Mouse (Mus musculus): ENCODE data around the gene Lsm2.

Lsm2 gene

DNA sequence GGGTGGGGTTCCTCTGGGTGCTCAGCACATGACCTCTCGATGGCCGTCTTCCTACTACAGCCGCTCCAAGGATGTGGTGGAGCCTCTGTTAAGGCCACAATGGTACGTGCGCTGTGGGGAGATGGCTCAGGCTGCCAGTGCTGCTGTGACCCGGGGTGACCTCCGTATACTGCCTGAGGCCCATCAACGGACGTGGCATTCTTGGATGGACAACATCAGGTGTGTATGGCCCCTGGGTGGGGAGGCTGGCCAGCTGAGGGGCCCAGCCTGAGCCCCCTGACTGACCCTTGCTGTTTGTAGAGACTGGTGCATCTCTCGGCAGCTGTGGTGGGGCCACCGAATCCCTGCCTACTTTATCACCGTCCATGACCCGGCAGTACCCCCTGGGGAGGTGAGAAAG is 30.8 kb downstream of the Lsm2 start:
- no peak for DNase-seq (ENCODE audit: low read depth)

DNA sequence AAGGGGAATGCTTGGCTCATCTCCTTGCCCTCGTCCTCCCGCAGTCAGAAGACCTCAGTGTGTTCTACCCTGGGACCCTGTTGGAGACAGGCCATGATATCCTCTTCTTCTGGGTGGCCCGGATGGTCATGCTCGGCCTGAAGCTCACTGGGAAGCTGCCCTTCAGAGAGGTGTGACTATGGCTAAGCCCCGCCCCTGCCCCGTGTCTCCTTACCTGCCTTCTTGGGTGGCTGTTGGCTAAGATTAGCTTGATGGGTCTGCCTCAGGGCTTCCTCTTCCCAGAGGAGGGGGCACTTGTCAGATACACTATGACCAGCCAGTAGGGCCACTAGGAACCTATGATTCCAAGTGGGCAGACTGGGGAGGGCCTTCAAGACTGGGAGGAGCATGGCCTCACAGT is 31.6 kb downstream of the Lsm2 start:
- DNase-seq (ENCODE audit: low read depth) = no peak

DNA sequence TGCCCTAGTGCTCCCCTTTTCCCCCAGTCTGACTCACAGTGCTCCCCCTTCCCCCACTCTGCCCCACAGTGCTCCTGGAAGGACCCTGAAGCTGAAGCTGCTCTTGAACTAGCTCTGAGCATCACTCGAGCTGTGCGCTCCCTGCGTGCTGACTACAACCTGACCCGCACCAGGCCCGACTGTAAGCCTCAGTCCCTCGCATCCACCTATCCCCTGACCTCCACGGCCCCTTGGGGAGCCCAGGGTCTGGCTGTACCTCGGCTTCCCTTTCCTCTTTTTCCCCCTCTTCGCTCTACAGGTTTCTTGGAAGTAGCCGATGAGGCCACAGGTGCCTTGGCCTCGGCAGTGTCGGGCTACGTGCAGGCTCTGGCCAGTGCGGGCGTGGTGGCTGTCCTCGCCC is 33.6 kb downstream of the Lsm2 start:
- DNase-seq (ENCODE audit: low read depth) = no peak

DNA sequence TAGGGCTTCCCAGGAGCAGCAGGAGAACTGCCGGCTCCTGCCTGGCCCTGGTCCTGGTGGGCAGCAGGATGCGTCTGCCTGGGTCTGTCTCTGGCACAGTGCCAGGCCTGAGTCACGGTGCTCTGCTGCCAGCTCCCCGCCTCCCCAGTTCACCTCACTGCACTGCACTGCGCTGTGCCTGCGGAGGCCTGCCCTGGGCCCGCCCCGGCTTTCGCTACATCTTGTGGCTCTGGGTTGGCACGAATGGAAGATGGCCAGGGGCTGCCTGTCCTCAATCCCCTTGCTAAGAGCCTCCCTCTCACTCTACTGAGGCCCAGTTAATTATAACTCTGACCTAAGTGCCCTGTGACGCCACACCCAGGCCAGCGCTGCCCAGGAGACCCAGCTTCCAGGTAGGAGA is 34.7 kb downstream of the Lsm2 start, which contains the start of gene Vwa7:
Gene Vwa7 (plus strand): TSS at position 204 of the 400 bp plus-strand sequence.
- DNase-seq (ENCODE audit: low read depth) = no peak

DNA sequence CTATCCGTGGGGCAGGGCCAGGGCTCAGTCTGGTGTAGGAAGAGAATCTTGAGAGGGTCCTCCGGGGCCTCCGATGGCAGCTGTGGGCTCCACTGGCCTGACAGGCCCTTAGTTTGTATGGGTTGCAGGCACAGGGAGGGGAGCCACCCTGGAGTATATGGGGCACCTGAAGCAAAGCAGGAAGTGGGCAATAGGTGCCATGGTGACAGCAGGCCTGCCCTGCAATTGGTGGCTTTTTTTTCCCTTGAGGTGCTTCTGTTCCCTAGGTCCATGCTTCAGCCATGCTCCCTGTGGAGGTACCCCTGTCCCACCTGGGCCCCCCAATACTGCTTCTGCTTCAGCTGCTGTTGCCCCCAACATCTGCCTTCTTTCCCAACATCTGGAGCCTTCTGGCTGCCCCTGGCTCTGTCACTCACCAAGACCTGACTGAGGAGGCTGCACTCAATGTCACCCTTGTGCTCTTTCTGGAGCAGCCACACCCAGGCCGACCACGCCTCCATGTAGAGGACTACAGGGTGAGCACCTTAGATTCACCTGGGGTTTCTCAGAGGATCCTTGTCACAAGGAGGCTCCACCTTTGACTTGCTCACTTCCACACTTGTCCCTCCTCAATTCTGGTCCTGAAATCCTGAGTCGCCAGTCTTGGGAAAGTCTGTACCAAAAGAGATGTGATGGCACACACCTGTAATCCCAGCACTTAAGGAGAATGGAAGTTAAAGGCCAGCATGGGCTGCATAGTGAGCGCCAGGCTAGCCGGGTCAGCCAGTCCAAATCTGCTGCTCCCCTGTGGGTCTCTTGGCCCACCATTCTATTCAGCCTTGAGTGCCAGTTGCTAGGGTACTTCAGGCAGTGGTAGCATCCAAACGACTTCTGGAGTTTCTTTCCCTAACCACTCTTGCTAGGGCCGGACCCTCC is 35.4 kb downstream of the Lsm2 start:
- peak; percentile 46 for DNase-seq (ENCODE audit: low read depth)

DNA sequence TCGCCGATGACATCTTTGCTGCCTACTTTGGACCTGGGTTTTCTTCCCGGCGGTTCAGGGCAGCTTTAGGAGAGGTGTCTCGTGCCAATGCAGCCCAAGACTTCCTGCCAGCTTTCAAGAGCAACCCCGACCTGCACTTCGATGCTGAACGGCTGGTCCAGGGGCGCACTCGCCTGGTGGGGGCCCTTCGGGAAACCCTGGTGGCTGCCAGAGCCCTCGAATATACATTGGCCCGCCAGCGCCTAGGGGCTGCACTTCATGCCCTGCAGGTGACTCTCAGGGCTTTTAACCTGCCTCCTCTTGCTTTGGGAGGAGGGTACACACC is 36.0 kb downstream of the Lsm2 start:
- DNase-seq (ENCODE audit: low read depth) = no peak

DNA sequence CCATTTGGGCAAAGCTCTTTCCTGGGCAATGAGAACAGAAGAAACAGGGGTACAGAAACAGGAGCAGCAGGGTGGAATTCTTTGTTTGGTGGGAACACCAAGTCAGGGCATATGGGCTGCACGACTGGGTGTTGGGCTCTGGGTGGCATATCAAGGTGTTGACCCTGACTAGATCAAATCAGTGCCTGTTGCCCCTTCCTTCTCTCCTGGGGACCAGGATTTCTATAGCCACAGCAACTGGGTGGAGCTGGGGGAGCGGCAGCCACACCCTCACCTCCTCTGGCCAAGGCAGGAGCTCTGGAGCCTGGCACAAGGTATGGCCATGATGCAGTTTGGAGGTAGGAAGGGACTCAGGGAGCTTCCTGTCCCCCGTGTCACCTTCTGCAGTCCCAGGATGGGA is 36.5 kb downstream of the Lsm2 start:
- no peak for DNase-seq (ENCODE audit: low read depth)

DNA sequence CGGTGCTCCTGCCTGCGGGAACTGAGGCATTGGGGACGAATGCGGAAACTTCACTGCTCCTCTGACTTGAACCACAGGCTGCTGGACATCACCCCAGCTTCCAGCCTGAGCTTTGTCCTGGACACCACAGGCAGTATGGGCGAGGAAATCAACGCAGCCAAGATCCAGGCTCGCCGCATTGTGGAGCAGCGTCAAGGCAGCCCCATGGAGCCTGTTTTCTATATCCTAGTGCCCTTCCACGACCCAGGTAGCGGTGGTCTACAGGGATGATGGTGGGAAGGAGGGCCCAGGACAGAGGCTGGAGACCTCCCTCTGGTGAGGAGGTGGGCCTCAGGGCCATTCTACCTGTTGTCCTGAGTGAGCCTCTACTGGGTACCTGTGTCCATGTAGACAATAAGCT is 38.2 kb downstream of the Lsm2 start:
- DNase-seq (ENCODE audit: low read depth) = no peak

DNA sequence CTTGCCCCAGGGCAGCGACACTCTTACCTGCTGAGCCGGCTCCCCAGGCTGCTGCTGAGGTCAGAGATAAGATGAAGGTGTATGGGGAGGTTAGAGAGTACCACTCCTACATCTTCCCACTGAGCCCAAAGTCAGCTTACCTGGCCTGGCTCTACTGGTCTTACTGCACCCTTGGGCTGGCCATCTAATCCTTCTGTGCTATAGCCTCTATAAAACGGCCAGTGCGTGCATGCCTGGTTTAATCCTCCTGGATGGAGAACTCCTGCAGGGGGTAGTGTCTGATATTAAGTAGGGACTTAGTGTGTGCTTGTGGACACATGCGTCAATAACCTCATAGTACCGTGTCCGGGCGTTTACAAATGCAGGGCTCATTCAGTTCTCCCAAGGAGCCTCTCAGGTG is 38.9 kb downstream of the Lsm2 start:
- no peak for DNase-seq (ENCODE audit: low read depth)

DNA sequence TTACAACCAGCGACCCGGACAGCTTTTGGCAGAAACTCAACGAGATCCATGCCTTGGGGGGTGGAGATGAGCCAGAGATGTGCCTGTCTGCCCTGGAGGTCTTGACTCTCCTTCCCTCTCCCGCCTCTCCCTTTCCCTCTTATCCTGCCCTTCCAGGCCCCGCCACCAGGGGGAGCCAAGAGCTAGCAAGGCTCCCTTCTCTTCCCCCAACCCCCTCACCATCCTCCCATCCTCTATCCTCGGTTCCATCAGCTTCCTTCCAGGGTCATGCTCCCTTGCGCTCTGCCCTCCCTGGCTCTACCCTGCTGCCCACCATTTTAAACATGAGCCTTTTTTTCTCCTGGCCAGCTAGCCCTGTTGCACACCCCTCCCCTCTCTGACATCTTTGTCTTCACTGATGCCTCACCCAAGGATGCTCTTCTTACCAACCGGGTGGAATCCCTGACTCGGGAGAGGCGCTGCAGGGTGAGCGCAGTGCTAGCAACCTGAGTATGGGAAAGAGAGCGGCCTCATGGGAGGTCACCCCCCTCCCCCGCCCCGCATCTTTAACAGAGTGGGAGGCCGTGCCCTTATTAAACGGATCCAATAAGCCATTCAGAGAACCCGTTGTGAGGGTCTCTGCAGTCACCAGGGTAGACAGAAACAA is 39.6 kb downstream of the Lsm2 start:
- DNase-seq (ENCODE audit: low read depth) = peak; percentile 92

DNA sequence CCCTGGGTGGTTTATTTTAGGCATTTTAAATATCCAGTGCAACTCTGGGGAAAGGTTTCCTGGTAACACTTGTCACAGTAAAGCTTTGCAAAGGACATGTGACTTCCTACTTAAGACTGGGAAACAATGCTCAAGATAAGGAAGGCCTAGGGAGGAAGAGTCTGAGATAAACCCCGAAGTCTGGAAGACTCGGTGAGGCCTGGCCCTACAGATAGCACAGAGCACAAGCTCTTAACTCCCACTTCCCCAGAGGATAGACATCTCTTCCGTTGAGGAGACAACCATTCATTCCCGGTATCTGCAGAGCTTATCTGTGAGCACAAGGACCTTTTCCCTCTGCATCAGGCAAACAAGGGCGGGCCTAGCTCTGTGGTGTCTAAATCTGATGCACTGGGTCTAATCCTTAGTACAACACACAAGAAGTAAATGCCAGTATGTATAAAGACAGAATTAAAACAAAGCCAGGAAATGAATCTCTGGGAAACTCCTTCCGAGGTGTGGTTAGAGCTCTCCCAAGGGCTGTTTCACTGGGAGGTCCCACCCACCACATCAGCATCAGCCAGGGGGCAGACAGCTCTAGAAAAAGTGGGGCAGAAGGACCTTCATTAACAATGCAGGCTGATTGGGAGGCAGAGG is 40.3 kb downstream of the Lsm2 start:
- no peak for DNase-seq (ENCODE audit: low read depth)

DNA sequence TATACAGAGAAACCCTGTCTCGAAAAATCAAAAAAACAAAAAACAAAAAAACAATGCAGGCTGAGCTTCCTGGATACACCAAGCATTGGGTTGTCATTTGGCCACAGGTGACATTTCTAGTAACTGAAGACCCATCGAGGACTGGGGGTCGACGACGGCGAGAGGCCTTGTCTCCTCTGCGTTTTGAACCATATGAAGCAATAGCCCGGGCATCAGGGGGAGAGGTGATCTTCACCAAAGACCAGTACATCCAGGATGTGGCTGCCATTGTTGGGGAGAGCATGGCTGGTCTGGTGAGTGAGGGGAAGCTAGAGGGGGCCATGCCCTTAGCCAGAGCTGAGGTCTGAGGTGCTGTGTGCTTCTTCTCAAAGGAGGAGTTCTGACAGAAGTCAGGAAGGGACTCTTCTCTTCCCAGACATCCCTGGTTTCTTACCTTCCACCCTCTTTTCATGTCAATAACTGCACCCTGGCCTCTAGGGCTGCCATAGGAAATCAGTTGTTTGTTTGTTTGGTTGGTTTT is 40.9 kb downstream of the Lsm2 start:
- DNase-seq (ENCODE audit: low read depth) = no peak

DNA sequence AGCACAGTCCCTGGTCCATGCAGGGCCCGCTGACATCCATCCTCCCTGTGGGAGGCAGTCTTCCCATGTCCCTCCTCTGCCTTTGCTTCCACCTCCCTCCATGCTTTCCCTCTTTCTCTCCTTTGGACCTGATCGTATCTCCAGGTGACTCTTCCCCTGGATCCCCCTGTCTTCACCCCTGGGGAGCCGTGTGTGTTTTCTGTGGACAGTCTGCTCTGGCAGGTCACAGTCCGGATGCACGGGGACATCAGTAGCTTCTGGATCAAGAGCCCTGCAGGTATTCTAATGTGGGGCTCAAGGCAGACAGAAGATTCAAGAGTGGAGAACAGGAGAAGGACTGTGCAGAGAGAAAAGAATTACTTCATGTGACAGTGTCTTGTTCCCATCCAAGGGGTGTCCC is 41.6 kb downstream of the Lsm2 start:
- DNase-seq (ENCODE audit: low read depth) = no peak

DNA sequence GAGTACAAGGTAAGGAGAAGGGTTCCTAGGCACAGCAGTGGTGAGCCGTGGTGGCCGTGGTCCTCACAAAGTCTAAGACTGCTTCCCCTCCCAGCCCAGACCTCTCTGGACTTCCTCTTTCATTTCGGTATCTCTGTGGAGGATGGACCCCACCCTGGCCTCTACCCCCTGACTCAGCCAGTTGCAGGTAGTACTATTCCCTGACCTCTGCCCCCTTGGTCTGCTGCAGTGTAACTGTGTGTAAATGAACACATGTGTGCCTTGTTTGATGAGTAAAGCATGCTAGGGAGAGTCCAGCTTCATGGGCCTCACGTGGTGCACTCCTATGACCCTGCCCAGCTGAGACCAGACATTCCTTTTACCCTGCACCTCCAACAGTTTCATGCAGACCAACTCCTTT is 42.1 kb downstream of the Lsm2 start:
- no peak for DNase-seq (ENCODE audit: low read depth)

DNA sequence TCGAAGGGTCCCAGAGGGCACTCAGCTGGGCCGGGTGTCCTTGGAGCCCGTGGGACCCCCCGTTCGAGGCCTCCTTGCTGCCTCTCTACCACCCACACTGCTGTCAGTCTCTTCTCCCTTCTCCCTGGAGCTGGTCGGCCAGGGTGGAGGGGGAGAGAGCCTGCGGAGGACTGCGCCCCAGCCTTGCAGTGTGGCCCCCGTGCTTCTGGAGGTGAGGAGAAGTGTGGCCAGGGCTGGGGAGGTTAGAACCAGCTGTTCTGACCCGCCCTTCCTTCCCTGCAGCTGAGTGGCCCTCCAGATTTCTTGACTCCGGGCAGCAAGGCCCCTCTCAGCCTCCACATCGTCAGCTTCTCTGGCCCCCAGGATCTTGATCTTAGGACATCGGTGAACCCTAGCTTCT is 42.6 kb downstream of the Lsm2 start:
- no peak for DNase-seq (ENCODE audit: low read depth)

DNA sequence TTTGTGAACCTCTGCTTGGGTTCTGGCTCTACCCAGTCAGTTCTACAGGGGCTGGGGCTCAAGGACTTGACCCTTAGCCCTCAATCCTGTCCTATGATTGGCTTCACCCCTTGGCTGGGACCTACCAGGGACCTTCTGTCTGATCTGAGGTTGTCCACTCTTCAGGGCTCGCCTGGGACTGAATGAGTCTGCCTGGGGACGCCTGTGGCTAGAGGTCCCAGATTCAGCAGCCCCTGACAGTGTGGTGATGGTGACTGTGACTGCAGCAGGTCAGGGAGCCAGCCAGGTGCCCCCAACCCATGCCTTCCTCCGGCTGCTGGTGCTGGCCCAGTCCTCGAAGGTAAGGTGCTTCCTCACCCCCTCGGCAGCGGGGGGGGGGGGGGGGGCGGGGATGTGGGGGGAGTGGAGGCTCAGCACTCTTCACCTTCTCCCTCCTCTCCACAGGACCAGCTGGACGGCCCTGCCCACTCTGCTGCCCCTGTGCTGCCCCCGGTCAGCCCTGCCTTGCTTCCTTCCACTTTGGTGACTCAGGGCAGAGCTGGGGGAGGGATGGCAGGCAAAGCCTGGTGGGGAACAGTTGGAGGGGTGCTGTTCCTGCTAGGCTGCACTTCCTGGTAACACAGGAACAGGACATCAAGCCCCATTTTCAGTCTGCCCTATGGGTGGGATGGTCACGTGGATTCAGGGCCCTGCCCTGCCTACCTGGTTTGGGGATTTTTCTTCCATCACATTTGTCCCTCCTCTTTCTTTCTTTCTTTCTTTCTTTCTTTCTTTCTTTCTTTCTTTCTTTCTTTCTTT is 43.2 kb downstream of the Lsm2 start:
- no peak for DNase-seq (ENCODE audit: low read depth)

DNA sequence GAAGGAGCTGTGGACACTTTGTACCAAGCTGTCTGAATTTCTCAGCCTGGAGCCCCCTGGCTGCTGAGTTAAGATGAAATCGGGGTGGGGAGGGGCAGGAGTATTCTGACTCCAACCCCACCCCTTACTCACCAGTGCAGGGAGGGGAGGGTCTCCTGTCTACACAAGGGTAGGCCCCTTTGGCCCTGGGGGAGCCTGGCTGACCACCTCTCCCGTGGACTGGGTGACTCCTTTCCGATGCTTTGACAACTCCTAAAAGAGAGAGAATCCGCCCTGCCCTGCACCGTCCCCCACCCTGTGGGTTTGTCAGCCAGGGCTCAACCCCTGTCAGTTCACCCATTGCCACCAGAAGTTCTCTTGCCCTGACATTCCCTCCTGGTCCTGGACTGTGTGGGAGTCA is 44.5 kb downstream of the Lsm2 start:
- no peak for DNase-seq (ENCODE audit: low read depth)

DNA sequence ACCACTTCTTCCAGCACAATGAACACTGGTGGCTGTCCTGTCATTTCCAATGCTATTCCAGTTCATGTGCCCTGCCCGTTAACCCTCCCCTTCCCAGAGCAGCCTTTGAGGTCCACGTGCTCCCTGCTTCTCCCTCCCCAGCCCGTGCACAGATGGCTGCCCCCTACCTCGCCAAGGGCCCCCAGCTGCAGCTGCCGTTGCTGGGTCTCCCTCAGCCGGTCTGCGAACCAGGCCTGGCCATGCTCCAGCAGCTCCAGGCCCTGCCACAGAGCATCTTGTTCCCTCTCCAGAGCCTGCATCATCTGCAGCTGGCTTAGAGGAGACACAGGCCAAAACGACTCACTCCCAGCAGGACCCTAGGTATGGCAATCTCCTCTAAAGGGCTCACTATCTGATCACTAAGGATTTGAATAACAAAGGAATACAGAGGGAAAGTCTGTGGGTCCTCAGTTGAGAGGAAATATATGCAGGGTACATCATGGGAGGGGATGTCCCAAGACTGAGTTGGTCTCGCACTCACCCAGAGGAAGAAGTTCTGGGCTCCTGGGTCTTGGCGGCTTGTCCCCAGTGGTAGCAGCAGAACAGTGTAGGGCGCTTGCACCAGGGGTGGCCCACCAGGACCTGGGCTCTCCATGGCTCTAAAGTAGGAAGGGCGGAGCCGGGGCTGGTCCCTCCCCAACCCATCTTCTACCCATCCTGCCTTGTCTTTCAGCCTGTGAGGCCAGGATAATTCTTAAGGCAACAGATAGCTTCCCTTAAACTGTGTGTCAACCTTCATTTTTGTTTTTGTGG is 45.8 kb downstream of the Lsm2 start, which contains the start of gene Sapcd1:
Gene Sapcd1 (minus strand): TSS at position 740 of the 792 bp plus-strand sequence.
- no peak for DNase-seq (ENCODE audit: low read depth)

DNA sequence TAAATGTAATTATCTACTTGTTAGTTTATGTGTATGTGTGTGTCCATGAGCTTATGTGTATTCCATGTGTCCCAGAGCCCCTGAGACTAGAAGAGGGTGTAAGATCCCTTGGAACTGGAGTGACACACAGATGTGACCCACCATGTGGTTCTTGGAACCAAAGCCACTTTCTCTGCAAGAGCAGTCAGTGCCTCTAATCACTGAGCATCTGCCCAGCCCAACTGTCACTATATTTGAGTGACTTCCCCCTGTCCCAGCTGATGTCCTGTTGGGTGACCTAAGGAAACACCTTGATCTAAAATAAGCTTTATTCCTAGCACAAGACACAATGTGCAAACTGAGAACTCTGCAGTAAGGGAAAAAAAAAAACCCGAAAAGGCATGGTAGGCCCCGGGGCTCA is 46.7 kb downstream of the Lsm2 start:
- no peak for DNase-seq (ENCODE audit: low read depth)

DNA sequence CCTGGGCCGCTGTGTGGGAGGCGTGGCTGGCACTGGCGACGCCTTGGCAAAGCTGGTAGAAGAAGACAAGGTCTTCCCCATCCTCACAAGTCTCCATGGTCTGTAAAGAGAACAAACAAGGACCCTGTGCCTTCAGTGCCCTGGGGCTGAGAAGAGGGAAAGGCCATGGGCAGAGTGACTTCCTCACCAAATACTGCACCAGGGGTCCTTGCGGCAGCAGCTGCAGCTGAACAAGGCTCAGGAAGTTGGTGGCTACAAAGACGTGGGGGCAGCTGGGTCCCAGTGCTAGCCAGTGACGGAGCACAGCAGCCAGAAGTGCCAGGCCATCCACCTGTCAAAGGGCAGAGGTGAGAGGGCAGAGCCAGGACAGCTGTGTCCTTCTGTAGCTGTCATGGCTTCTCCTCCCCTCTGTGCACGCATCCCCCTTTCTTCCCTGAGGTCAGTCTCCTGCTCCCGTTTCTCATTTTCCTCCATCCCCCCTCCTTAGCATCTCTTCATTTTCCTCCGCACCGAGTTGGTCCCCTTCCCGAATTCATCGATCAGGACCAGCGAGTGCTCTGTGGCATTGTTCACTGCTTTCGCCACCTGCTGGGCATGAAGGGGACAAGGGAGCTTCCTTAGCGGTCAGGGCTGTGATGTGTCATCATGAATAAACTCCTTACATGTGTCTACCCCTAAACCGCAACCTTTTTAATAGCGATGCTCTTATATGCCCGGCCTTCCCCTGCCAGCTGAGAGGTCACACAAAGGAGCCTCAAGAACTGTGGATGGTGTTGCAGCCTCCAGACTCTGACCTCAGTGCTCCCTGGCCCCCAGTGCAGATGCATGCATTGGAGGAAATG is 48.2 kb downstream of the Lsm2 start:
- DNase-seq (ENCODE audit: low read depth) = peak; percentile 64
